Mouse (Mus musculus): ENCODE measurements around the gene Plod2. TPM values are rescaled to one million over a fixed set of nuclear protein-coding genes. Genes with fewer than 3 reads are reported as not detected.
A peak's percentile ranks its signal among the peaks of the same experiment; 100 is the strongest.

Plod2 gene
- polyA plus RNA-seq, 1 experiment from 2014 or later: 19.7 TPM

- 89% methylated on average over 5 of the region's 5 CpGs for WGBS
- Histone ChIP-seq H3K27me3 (no peaks in the 10 kb centered on the region), H3K4me2 (no peak overlapping the region), H3K9me3 (no peaks in the 10 kb centered on the region), H3K9ac (no peak overlapping the region), H3K4me3 (no peak overlapping the region), H3K36me3 (peaks cover 14% of the 10 kb centered on the region), H3K27ac (replicated peaks) (no peak overlapping the region), H3K4me1 (replicated peaks) (peaks cover 13% of the 10 kb centered on the region; the same call in 1 of the 2 replicates)
- no peak for ATAC-seq (ENCODE audit: low read depth)
Measured at GRCm38 (mm10) chr9:92589021-92589420, 47.0 kb downstream of the Plod2 start.

- no peak overlapping the region for H3K27ac ChIP-seq (replicated peaks)
- no peak overlapping the region for H3K4me2 ChIP-seq
- H3K4me1 ChIP-seq (replicated peaks): peaks cover 13% of the 10 kb centered on the region; the same call in 1 of the 2 replicates
- H3K9ac ChIP-seq: no peak overlapping the region
- no peak overlapping the region for H3K4me3 ChIP-seq
- H3K27me3 ChIP-seq: no peaks in the 10 kb centered on the region
- peak; percentile 59; the same call in 1 of the 2 replicates for ATAC-seq (ENCODE audit: low read depth)
- H3K36me3 ChIP-seq: peaks cover 14% of the 10 kb centered on the region
- no peaks in the 10 kb centered on the region for H3K9me3 ChIP-seq
- WGBS: 47% methylated on average over 5 of the region's 5 CpGs
Measured at GRCm38 (mm10) chr9:92591482-92591881, 49.5 kb downstream of the Plod2 start.

GRCm38 (mm10) chr9:92592757-92593156 is 50.7 kb downstream of the Plod2 start:
- Histone ChIP-seq H3K9me3 (no peaks in the 10 kb centered on the region), H3K27me3 (no peaks in the 10 kb centered on the region), H3K9ac (no peak overlapping the region), H3K27ac (replicated peaks) (no peak overlapping the region), H3K4me1 (replicated peaks) (peaks cover 15% of the 10 kb centered on the region; the same call in 1 of the 2 replicates), H3K4me3 (no peak overlapping the region), H3K36me3 (peaks cover 9% of the 10 kb centered on the region; the same call in 1 of the 2 replicates), H3K4me2 (no peak overlapping the region)
- 91% methylated on average over 8 of the region's 8 CpGs for WGBS
- no peak for ATAC-seq (ENCODE audit: low read depth)

- no peaks in the 10 kb centered on the region for H3K9me3 ChIP-seq
- H3K36me3 ChIP-seq: peaks cover 5% of the 10 kb centered on the region; the same call in 1 of the 2 replicates
- no peaks in the 10 kb centered on the region for H3K27me3 ChIP-seq
- no peak overlapping the region for H3K4me3 ChIP-seq
- peaks cover 17% of the 10 kb centered on the region; the same call in 1 of the 2 replicates for H3K4me1 ChIP-seq (replicated peaks)
- WGBS: 93% methylated on average over 6 of the region's 6 CpGs
- no peak for ATAC-seq (ENCODE audit: low read depth)
- no peak overlapping the region for H3K4me2 ChIP-seq
- H3K27ac ChIP-seq (replicated peaks): no peak overlapping the region
- no peak overlapping the region for H3K9ac ChIP-seq
Measured at GRCm38 (mm10) chr9:92594491-92594890, 52.5 kb downstream of the Plod2 start.

- Histone ChIP-seq H3K27ac (replicated peaks) (no peak overlapping the region), H3K9me3 (no peaks in the 10 kb centered on the region), H3K36me3 (peaks cover 5% of the 10 kb centered on the region; the same call in 1 of the 2 replicates), H3K4me1 (replicated peaks) (peaks cover 17% of the 10 kb centered on the region; the same call in 1 of the 2 replicates), H3K4me3 (no peak overlapping the region), H3K9ac (no peak overlapping the region), H3K27me3 (no peaks in the 10 kb centered on the region), H3K4me2 (no peak overlapping the region)
- 93% methylated on average over 4 of the region's 4 CpGs for WGBS
- no peak for ATAC-seq (ENCODE audit: low read depth)
Measured at GRCm38 (mm10) chr9:92595296-92595695, 53.3 kb downstream of the Plod2 start.

- WGBS: 89% methylated on average over 9 of the region's 9 CpGs
- ATAC-seq (ENCODE audit: low read depth): no peak
Measured at GRCm38 (mm10) chr9:92596916-92597547, 55.0 kb downstream of the Plod2 start.

GRCm38 (mm10) chr9:92597776-92598175 is 55.8 kb downstream of the Plod2 start:
- no peak for ATAC-seq (ENCODE audit: low read depth)
- Histone ChIP-seq H3K27me3 (no peaks in the 10 kb centered on the region), H3K9me3 (no peaks in the 10 kb centered on the region), H3K4me2 (no peak overlapping the region), H3K4me3 (no peak overlapping the region), H3K36me3 (peaks cover 5% of the 10 kb centered on the region; the same call in 1 of the 2 replicates), H3K9ac (no peak overlapping the region), H3K4me1 (replicated peaks) (0 out of 2 replicates have a peak, but pooled peaks cover 5% of the 10 kb centered on the region), H3K27ac (replicated peaks) (no peak overlapping the region)
- WGBS: 44% methylated on average over 11 of the region's 11 CpGs

More at GRCm38 (mm10) chr9:92596916-92597547, 55.0 kb downstream of the Plod2 start:
- H3K27me3 ChIP-seq: no peaks in the 10 kb centered on the region
- H3K4me1 ChIP-seq (replicated peaks): 0 out of 2 replicates have a peak, but pooled peaks cover 11% of the 10 kb centered on the region
- H3K4me3 ChIP-seq: no peak overlapping the region
- peaks cover 5% of the 10 kb centered on the region; the same call in 1 of the 2 replicates for H3K36me3 ChIP-seq
- no peak overlapping the region for H3K4me2 ChIP-seq
- no peaks in the 10 kb centered on the region for H3K9me3 ChIP-seq
- H3K27ac ChIP-seq (replicated peaks): no peak overlapping the region
- no peak overlapping the region for H3K9ac ChIP-seq

- H3K36me3 ChIP-seq: peaks cover 5% of the 10 kb centered on the region; the same call in 1 of the 2 replicates
- no peak overlapping the region for H3K4me3 ChIP-seq
- no peaks in the 10 kb centered on the region for H3K9me3 ChIP-seq
- no peak for ATAC-seq (ENCODE audit: low read depth)
- no peaks in the 10 kb centered on the region for H3K27me3 ChIP-seq
- 0 out of 2 replicates have a peak, but pooled peaks cover 5% of the 10 kb centered on the region for H3K4me1 ChIP-seq (replicated peaks)
- no peak overlapping the region for H3K4me2 ChIP-seq
- no peak overlapping the region for H3K27ac ChIP-seq (replicated peaks)
- H3K9ac ChIP-seq: no peak overlapping the region
- WGBS: 89% methylated on average over 15 of the region's 15 CpGs
Measured at GRCm38 (mm10) chr9:92599940-92600538, 58.0 kb downstream of the Plod2 start.

- H3K4me1 ChIP-seq (replicated peaks): 0 out of 2 replicates have a peak, but pooled peaks cover 5% of the 10 kb centered on the region
- H3K4me3 ChIP-seq: no peak overlapping the region
- no peak overlapping the region for H3K9ac ChIP-seq
- WGBS: 69% methylated on average over 5 of the region's 5 CpGs
- peaks cover 5% of the 10 kb centered on the region; the same call in 1 of the 2 replicates for H3K36me3 ChIP-seq
- H3K27me3 ChIP-seq: no peaks in the 10 kb centered on the region
- no peak for ATAC-seq (ENCODE audit: low read depth)
- H3K4me2 ChIP-seq: no peak overlapping the region
- no peaks in the 10 kb centered on the region for H3K9me3 ChIP-seq
- H3K27ac ChIP-seq (replicated peaks): no peak overlapping the region
Measured at GRCm38 (mm10) chr9:92601551-92601950, 59.5 kb downstream of the Plod2 start.

GRCm38 (mm10) chr9:92603541-92603940 is 61.5 kb downstream of the Plod2 start:
- no peak overlapping the region for H3K27ac ChIP-seq (replicated peaks)

GRCm38 (mm10) chr9:92610628-92611267 is 68.7 kb downstream of the Plod2 start:
- WGBS: 67% methylated on average over 9 of the region's 9 CpGs
- Histone ChIP-seq H3K4me2 (no peak overlapping the region), H3K27ac (replicated peaks) (no peak overlapping the region), H3K9me3 (no peaks in the 10 kb centered on the region), H3K36me3 (no peaks in the 10 kb centered on the region), H3K9ac (no peak overlapping the region), H3K4me1 (replicated peaks) (no peaks in the 10 kb centered on the region), H3K27me3 (no peaks in the 10 kb centered on the region), H3K4me3 (no peak overlapping the region)
- no peak for ATAC-seq (ENCODE audit: low read depth)

More at GRCm38 (mm10) chr9:92603541-92603940, 61.5 kb downstream of the Plod2 start:
- no peaks in the 10 kb centered on the region for H3K27me3 ChIP-seq
- H3K4me2 ChIP-seq: no peak overlapping the region
- no peak overlapping the region for H3K9ac ChIP-seq
- H3K4me1 ChIP-seq (replicated peaks): no peaks in the 10 kb centered on the region
- 73% methylated on average over 4 of the region's 4 CpGs for WGBS
- H3K9me3 ChIP-seq: no peaks in the 10 kb centered on the region
- H3K4me3 ChIP-seq: no peak overlapping the region
- H3K36me3 ChIP-seq: no peaks in the 10 kb centered on the region
- ATAC-seq (ENCODE audit: low read depth): no peak

- no peak overlapping the region for H3K4me2 ChIP-seq
- no peak overlapping the region for H3K9ac ChIP-seq
- 88% methylated on average over 15 of the region's 15 CpGs for WGBS
- H3K36me3 ChIP-seq: no peaks in the 10 kb centered on the region
- H3K27me3 ChIP-seq: no peaks in the 10 kb centered on the region
- no peak overlapping the region for H3K4me3 ChIP-seq
- H3K4me1 ChIP-seq (replicated peaks): no peaks in the 10 kb centered on the region
- ATAC-seq (ENCODE audit: low read depth): no peak
- no peak overlapping the region for H3K27ac ChIP-seq (replicated peaks)
- H3K9me3 ChIP-seq: no peaks in the 10 kb centered on the region
Measured at GRCm38 (mm10) chr9:92612641-92613040, 70.6 kb downstream of the Plod2 start.
